Mouse (Mus musculus): Measurements from ENCODE around the gene Elmo3.

GRCm38 (mm10) chr8:105288231-105288630 is 17.2 kb upstream of the Elmo3 start:
- TF ChIP-seq POLR2A (IDR thresholded peaks at IDR 0.05; ENCODE audit: low read depth, low read length): no peak
- no peak for TF ChIP-seq CTCF (IDR thresholded peaks at IDR 0.05; ENCODE audit: extremely low read depth, insufficient read length, insufficient replicate concordance, low read depth, low read length)

All from small intestine, adult 2 months (tissue).